Mouse (Mus musculus): ENCODE measurements around the gene Gm11985. TPM values are rescaled to one million over a fixed set of nuclear protein-coding genes. Genes with fewer than 3 reads are reported as not detected.

Gm11985 gene
- total RNA-seq, 2 experiments from 2014 or later = not detected

DNA sequence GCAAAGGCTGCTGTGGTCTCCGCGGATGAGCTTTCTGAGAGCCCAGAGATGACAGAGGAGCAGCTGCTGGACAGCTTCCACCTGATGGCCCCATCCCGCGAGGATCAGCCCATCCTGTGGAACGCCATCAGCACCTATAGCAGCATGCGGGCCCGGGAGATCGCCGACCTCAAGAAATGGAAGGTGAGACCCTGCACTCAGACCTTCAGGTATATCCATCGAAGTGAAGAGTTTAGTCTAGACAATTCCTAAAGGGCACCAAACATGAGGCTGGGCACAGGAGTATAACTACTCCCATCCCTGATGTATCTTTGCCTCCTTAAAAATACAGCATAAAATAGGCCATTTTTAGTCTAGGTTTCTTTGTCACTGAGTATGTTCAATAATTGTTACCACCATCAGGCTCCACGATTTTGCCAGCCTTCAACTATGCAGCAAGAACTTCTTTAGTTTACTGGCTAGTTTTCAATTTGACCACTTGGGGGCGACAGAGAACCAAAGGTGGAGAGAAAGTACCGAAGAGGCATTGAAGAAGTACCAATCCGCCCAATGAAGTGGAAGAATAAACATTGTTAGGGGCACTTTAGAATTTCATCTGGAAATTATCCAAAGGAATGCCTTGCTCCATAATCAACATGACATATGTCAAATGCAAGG, 11.5 kb upstream of the Gm11985 start:
- peak; percentile 50 for DNase-seq

DNA sequence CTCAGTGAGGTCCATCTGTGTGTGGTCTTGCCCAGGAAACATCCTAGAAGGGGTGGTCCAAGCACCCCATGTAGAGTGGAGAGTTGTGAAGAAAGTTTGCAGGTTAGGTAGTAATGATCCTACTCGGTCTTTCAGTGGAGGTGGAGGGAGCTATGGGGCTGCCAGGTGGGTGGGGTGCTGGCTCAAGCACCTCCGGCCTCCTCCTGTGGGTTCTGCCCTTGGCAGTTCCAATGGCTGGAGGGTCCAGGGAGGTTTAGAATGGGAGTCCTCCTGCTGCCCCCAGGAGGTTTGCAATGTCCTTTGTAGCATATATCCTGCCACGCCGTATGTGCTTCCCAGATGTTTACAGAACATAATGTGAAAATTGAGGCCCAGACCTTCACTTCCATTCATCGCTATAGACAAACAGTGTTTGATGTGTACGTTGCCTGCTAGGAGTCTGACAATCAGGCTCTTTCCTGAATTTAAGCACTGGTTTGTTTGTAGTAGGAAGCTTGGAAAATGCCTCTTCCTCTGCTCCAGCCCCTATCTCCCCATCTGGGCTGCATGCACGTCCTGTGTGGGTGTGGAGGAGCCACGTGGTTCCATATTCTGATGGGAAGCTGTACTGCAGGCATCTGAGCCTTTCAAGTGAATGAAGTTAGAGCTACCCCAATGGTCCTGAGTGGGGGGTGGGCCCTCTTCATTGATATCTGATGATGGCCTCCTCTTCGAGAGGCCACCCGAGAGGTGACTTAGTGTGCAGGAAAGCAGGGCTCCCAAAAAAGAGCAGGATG, 10.3 kb upstream of the Gm11985 start:
- no peak for DNase-seq

DNA sequence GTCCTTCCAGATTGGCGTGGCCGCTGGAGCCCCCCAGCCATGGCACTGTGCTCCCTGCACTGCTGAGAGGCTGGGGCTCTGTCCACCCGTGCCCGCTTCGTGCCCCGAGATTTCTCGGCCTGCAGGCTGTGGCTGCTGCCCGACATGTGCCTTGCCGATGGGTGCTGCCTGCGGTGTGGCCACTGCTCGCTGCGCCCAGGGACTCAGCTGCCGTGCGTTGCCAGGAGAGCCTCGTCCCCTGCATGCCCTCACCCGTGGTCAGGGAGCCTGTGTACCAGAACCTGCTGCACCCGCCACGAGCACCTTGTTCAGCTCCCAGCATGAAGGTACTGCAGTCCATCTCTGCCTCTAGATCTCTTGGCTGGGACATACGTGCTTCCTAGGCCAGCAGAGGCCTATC, 9.6 kb upstream of the Gm11985 start:
- DNase-seq = no peak

DNA sequence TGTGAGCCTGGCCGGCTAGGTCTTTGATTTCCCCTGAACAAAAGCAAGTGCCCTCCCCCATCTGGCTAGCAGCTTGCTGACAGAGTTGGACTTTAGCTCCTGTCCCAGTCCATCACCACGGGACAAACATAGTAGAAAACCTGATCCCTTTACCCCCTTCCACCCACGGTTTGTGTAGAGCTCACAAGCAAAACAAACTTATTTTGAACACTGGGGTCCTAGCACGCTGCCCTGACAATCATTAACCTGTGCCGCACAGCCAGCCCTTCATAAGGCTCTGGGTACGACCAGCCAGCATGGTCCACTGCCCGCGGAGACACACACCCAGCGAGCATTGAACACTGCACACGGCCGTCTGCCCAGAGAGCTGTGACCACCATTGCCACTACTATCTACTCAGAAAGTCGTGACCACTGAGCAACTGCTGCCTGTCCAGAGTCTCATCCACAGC, 9.1 kb upstream of the Gm11985 start, which contains the start of gene Igfbp1:
Igfbp1 (plus strand) TSS at position 292 of the 451 bp plus-strand sequence.
- no peak for DNase-seq

DNA sequence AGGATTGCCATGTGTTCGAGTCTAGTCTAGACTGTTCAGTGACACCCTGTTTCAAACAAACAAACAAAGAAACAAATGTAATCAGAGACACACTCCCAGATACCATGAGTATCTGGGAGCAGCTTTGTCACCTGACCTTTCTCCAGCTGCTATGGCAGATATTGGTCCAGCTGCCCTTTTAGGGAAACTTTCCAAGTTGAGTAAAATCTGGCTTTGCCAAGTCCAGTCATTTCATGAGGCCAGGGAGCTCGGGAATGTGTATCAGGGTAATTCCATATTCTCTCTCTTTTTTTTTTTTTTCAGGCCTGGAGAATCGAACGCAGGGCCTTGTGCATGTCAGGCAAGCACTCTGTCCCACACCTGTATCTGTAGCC, 6.9 kb upstream of the Gm11985 start:
- DNase-seq = no peak

DNA sequence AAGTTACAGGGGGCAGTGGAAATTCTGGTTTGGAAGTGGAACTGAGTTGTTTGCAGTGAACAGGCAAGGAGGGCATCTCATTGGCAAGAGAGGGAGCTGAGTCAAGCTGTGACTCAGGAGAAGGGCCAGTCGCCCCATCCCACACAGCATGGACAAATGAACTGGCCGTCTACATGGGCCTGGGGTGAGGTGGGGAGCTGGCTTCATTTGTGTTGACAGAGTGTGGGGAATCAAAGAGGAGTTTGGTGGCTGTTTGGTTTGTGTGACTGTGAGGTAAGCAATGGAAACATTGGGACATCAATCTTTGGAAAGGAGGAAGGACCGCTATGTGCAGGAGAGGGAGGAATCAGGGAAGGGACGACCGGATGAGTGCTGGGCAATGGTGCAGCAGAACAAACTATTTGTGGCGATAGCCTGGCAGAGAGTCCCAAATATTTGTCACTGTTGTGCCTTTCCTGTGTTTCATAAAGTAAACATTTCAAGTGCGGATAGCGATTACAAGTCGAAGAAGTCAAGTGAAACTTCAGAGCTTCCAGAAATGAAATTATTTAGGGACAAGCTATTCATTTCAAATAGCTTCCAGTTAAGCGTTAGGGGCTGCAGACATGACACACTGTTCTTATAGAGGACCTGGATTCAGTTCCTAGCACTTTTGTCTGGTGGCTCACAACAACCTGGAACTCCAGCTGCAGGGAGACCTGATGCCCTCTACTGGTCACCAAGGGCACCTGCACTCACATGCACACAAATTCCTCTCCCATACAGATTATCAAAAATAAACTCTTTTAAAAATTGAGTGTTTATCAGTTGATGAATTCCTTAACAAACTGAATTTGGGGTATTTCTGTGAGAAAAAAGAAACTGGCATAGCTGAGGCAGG, 6.3 kb upstream of the Gm11985 start:
- DNase-seq = no peak

DNA sequence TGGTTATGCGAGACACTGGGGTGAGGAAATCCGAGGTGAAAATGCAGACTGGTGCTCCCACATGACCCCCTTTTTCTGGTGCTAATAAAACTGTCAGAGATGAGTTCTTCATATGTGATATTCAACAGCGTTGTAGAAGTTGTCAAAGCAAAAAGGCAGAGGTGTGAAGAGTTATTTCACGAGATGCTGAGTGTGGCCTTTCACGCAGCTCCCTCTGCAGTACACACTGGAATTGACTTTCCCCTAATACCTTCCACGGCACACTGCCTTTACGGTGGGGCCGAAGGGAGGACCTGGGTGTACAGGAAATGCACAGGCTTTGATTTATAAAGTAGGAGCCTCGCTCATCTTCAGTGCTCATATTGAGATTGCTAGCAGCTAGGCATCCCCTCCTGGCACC, 4.8 kb upstream of the Gm11985 start:
- no peak for DNase-seq

DNA sequence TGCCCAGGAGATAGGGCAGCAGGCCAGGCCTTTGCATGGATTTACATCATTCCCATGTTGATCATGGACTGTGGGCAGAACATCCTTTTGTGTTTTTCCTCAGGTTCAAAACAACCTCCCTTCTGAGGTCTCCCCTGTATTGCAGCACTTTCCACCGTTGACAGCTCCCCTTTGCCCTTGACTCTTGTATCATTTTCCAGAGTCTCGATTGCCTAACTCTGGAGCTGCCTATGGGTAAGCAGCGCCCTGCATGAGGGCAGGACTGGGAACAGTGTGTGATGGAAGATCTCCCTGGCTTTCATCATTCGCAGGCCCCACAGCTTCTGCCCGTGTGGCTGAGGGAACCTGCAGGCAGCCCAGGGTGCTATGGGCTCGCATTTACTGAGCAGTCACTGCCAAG, 4.3 kb upstream of the Gm11985 start:
- no peak for DNase-seq

DNA sequence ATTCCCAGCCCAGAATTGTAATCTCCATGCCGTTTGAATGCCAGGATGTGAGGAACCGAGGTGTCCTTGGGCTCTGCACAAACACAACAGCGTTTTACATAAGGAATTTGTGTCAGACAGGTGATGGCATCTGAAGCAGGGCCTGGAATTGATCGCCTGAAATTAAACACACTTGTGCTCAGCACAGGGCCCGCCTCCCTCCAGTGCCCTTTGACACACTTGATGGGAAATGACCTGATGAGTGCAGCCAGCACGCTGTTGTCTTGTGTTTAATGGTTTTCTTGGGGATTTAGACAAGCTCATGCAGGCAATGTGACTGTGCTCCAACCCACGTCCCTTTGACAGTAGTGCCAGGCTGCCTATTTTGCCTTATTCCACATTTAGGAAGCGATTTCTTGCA, 897 bp downstream of the Gm11985 start:
- no peak for DNase-seq

DNA sequence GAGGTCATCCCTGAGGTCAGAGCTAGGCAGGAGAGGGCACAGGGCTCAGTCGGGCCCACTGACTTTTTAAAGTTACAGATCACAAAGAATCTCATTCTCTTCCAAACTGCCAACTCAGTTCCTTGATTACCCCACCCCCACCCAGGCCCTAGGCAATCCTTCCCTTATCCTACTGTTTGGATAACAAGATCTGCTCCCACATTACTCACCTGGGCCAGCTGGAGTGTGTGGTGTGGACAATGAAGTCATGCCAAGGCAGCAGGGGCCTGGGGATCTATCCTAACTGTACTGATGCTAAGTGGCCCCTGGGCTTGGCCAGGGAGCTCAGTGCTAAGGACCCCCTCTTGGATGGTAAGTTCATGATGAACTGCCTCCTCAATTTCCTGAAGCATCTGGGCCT, 3.9 kb downstream of the Gm11985 start:
- no peak for DNase-seq

DNA sequence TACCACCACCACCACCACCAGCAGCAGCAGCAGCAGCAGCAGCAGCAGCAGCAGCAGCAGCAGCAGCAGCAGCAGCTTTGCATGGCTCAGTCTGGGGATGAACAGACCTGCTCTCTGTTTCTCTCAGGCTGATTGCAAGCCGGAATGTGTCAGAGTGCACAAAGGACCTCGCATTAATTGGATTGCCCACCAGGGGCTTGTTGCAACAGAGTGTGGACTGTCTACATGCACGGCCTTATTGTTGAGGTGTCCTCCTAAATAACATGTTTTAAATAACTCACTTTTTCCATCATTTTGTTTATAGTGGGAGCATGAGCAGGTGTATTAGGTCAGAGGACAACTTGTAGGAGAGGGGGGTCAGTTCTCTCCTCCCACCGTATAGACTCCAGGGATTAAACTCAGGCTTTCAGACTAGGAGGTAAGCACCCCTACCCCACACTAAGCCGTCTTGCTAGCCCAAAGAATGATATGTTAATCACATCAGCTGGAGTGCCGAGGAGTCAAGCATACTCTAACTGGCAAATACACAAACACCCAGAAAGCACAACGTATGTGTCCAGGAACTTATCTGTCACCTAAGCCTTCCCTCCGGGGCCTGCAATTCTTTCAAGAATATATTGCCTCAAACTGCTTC, 5.8 kb downstream of the Gm11985 start:
- no peak for DNase-seq

DNA sequence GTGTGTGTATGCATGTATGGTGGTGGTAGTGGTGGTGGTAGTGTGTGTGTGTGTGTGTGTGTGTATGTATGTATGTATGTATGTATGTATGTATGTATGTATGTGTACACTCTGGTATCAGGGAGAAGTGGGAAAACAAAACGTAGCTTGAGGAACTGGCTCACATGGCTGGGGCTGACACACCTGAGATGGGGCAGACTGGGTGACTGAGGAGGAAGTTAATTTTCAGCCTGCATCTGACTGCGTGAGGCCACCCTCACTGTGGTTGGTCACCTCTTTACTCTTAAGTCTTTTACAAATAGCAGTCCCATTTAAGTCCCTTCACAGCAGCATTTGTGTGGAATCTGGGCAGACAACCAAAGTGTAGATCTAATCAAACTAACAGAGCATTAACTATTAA, 9.1 kb downstream of the Gm11985 start:
- DNase-seq = no peak

DNA sequence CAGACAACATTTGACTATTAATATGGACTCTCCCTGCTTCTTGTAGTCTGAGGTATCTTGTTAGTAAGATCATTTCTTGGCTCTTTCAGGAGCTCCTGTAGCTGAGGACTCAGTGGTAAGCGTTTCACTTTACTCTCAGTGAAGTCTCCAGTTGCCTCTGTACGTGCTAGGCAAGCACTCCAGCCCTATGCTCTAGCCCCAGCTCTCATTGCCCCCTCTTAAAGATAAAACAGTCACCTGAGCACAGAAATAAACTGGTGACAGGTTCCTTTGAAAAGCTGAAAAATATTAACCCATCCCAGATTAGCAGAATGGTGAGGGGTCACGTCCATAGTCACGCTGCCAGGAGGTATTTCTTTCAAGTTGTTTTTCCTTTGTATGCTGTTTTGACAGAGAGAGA, 9.6 kb downstream of the Gm11985 start:
- DNase-seq = no peak

DNA sequence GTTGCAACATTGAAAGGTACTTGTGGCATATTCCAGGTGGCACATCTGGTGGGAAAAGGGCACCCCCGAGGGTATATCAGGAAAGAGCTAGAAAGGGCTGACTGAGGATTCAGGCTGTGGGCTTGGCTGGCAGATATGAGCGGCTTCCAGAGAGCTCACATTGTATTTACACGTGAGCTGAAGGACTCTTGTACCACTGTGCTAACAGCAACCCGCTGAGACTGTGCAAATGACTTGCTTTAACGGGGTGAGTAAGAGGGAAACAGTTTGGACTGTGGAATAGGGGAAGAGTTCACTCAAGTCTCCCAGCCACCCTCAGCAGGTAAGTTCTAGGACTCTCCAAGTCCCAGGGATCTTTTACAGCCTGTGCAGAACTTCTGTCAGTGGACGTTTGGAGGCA, 14.7 kb downstream of the Gm11985 start:
- no peak for DNase-seq

DNA sequence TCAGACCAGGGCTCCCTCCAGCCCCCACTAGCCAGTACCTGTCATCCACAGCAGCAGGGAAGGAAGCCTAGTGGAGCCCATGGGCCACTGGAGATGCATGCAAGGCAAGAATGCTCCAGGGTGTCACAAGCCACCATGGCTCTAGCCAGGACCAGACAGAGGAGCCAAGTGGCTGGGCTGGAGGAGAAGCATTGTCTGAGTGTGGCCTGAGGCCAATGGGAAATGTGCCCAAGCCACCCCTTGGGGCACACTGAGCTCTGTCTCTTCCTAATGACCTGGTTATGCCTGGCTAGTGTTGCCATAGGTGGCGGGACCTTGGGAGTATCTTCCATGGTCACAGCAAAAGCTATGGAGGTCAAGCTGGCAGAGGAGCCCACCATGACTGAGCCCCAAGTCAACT, 18.7 kb downstream of the Gm11985 start:
- no peak for DNase-seq

DNA sequence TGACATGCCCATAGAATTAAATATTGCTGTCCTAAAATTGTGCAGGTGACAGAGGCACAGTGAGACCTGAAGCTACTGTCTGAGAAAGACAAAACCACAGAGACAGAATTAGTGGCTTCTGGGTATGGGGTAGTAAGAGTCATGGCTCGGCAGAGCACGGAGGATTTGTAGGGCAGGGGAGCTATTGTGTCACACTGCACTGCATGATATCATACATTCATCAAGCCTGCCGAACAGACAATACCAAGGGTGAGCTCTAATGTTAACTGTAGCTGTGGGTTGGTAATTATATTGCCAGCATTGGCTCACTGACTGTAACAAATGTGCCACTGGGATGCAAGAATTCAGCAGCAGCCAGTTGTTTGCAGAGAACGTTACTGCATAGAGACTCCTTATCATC, 24.0 kb downstream of the Gm11985 start:
- no peak for DNase-seq

DNA sequence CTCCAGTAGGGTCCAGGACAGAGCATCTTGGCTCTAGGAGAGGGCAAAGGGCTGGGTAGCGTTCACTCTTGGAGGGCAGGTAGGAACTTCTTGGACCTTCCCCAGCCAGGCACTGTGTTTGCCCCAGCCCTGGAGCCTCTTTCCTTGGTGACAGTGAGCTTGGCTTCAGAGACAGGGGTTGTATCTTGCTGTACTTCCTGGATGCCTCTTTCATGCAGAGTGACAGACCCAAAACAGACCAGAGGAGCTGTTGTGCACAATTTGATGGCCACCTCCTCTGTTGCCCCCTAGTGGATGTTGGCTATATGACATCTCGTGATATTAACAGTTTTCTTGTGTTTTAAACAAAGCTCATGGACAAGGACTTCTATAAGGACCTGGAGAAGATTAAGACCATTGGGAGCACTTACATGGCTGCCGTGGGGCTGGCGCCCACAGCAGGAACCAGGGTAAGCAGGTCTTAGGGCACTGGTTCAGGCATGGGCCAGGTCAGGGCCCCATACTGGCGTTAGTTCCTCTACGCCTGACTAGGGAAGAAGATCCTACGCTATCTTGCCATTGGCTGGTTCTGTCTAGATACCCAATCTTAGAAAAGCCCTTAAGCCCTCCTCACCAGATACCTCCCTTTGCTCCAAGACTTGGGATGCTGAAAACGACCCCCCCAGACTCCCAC, 26.7 kb downstream of the Gm11985 start:
- no peak for DNase-seq

DNA sequence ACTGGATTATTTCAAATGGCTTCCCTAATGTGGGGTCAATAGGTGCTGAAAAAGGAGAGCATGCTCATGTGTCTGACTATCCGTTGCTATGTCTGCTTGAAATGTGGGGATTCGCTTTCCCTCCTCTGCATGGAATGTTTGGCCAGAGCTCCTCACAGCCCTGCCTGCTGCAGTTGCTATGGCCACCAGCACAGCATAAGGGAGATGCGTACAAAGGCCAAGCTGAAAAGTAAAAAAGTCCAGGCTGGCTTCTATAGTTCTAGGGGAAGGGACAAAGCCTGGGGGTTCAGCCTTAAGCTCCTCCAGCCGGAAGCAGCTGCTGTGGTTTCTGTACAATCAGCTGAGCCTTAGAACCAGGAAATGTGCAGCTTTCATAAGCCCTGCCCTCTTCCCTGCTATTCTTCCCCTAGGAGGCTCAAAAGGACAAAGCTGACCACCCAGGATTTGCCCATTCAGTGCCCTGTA, 27.7 kb downstream of the Gm11985 start:
- DNase-seq = no peak

DNA sequence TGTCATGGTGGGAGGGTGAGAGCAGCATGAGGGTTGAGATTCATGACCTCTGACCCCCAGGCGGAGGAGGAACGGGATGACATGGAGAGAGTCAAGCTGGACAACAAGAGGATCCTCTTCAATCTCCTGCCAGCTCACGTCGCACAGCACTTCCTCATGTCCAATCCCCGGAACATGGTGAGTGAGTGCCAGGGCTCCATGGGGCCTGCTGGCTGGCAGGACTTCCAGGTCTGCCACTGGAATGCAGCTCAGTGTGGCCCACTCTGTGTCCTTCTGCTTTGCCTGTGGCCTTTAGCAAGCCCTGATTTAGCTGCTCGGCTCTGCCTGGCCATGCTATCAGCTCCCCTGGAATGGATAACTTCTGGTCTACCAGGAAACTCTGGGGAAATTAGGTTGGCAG, 28.2 kb downstream of the Gm11985 start:
- peak; percentile 15 for DNase-seq

DNA sequence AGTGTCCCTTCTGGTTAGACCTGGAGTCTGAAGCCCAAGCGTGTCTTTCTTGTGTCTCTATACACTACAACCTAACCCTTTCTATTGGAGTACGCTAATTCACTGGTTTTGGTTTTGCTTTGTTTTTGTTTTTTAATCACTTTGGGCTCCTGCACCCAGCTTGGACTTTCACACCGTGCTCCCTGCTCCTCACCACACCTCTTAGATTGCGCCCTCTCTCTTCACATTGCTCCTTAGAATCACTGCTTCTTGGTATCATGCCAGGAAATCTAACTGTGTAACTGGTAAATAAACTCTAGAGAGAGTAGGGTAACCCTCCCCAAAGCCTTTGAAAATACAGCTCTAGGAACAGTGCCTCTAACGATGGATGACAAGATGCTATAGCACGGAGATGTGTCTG, 30.2 kb downstream of the Gm11985 start:
- DNase-seq = no peak

DNA sequence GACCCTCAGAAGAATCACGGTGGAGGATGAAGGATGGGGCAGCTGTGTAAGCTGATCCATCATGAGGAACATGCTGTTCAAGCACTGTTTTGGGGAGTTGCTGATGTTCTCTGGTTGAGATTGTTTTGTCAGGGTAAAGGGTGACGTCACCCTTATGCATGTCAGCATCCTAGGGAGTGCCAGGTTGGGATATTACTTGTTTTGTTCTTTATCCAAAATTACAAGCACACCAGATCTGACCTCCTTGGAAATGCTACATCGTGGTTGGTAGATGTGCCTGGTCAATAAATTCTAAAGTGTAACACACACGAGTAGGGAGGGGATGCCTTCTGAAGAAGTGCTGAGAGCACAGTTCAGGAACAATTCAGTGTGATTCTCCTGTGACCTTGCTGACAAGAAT, 31.9 kb downstream of the Gm11985 start:
- no peak for DNase-seq

DNA sequence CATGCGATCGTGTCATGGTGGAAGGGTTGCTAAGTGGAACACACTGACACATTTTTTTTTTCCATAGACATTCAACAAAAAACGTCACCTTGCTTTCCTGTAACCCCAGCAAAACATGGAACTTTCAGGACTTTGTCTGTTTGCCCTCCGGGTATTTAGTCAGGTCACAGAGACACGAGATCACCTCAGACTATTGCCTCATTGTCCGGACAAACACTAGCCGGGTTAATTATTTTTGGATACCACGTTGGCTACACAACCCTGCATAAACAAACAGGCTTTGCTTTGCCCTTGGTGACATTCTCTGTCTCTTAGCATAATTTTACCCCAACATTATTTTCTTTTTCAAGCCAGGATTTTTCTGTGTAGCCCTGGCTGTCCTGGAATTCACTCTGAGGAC, 35.3 kb downstream of the Gm11985 start:
- DNase-seq = no peak

Data from gastrocnemius, postnatal 10 days (tissue).